Mouse (Mus musculus) right cerebral cortex, adult 2 months (tissue): ENCODE measurements around the gene Cdca7l.
A peak's percentile ranks its signal among the peaks of the same experiment; 100 is the strongest.

Experiments used
- DNase-seq, 2 experiments: peaks; one replicate each; pipeline ENCODE4 v3.0.0; 2021 to 2022; ENCODE audit warnings: low spot score in 2 of 2

Cdca7l gene

GRCm38 (mm10) chr12:117809327-117810017, 5.4 kb downstream of the Cdca7l start:
- DNase-seq = no peak

GRCm38 (mm10) chr12:117810074-117810473, 6.0 kb downstream of the Cdca7l start:
- DNase-seq = no peak

- DNase-seq = peak in 1 of 2 experiments; percentile 3
Observed at GRCm38 (mm10) chr12:117820138-117820858, 16.2 kb downstream of the Cdca7l start.

- DNase-seq = no peak
Observed at GRCm38 (mm10) chr12:117820859-117821221, 16.8 kb downstream of the Cdca7l start.

- DNase-seq = no peak
Observed at GRCm38 (mm10) chr12:117821394-117821793, 17.3 kb downstream of the Cdca7l start.

GRCm38 (mm10) chr12:117828350-117828749, 24.3 kb downstream of the Cdca7l start:
- no peak for DNase-seq

- DNase-seq = no peak
Observed at GRCm38 (mm10) chr12:117831351-117831961, 27.4 kb downstream of the Cdca7l start.

- DNase-seq = no peak
Observed at GRCm38 (mm10) chr12:117832190-117832589, 28.1 kb downstream of the Cdca7l start.

- DNase-seq = no peak
Observed at GRCm38 (mm10) chr12:117834652-117835051, 30.6 kb downstream of the Cdca7l start.

GRCm38 (mm10) chr12:117835371-117835770, 31.3 kb downstream of the Cdca7l start:
- DNase-seq = no peak

- no peak for DNase-seq
Observed at GRCm38 (mm10) chr12:117837376-117837775, 33.3 kb downstream of the Cdca7l start.

- no peak for DNase-seq
Observed at GRCm38 (mm10) chr12:117840705-117841104, 36.6 kb downstream of the Cdca7l start.

- DNase-seq = no peak
Observed at GRCm38 (mm10) chr12:117842676-117843075, 38.6 kb downstream of the Cdca7l start.

- peak; percentile 45 to 68 for DNase-seq
Observed at GRCm38 (mm10) chr12:117843302-117844074, 39.4 kb downstream of the Cdca7l start.

GRCm38 (mm10) chr12:117844075-117844408, 40.0 kb downstream of the Cdca7l start:
- no peak for DNase-seq

- DNase-seq = no peak
Observed at GRCm38 (mm10) chr12:117844917-117845316, 40.8 kb downstream of the Cdca7l start.

GRCm38 (mm10) chr12:117848621-117849020, 44.5 kb downstream of the Cdca7l start:
- no peak for DNase-seq

GRCm38 (mm10) chr12:117850472-117850871, 46.4 kb downstream of the Cdca7l start:
- no peak for DNase-seq

- peak; percentile 64 to 68 for DNase-seq
Observed at GRCm38 (mm10) chr12:117853316-117853715, 49.2 kb downstream of the Cdca7l start.

GRCm38 (mm10) chr12:117857023-117857422, 52.9 kb downstream of the Cdca7l start:
- no peak for DNase-seq

- no peak for DNase-seq
Observed at GRCm38 (mm10) chr12:117857884-117858283, 53.8 kb downstream of the Cdca7l start.

- no peak for DNase-seq
Observed at GRCm38 (mm10) chr12:117860840-117861239, 56.8 kb downstream of the Cdca7l start.
